Mouse (Mus musculus) testis, adult 2 months (tissue): ENCODE measurements around the gene Irak4.

Experiments used
- CTCF ChIP-seq: fragments of 200-500 bp; IDR thresholded peaks from 2 replicates; pipeline ENCODE4 v1.5.1; 2012; ENCODE audit warnings: low read depth, mild to moderate bottlenecking, inconsistent platforms, low read length, moderate library complexity; ENCODE audit not compliant: control insufficient read depth, insufficient read depth, insufficient replicate concordance
- POLR2A ChIP-seq: fragments of 200-500 bp; IDR thresholded peaks from 2 replicates; pipeline ENCODE4 v1.6.1; 2012; ENCODE audit warnings: low read depth, mild to moderate bottlenecking, inconsistent platforms, low read length, moderate library complexity; ENCODE audit not compliant: control insufficient read depth

GRCm38 (mm10) chr15:94503451-94504215 lies 39.8 kb upstream of the Irak4 start:
- TF ChIP-seq CTCF (no peak), POLR2A (no peak)
